Mouse (Mus musculus) heart, postnatal 0 days (tissue): ENCODE data around the gene Shroom1.

Experiments
- CTCF ChIP-seq: IDR thresholded peaks from 2 replicates; pipeline ENCODE4 v1.5.1; 2016; ENCODE audit warnings: antibody characterized with exemption, control low read depth, low read depth
- EP300 ChIP-seq: IDR thresholded peaks from 2 replicates; pipeline ENCODE4 v1.6.1; 2016; ENCODE audit warnings: antibody characterized with exemption, low read depth

DNA sequence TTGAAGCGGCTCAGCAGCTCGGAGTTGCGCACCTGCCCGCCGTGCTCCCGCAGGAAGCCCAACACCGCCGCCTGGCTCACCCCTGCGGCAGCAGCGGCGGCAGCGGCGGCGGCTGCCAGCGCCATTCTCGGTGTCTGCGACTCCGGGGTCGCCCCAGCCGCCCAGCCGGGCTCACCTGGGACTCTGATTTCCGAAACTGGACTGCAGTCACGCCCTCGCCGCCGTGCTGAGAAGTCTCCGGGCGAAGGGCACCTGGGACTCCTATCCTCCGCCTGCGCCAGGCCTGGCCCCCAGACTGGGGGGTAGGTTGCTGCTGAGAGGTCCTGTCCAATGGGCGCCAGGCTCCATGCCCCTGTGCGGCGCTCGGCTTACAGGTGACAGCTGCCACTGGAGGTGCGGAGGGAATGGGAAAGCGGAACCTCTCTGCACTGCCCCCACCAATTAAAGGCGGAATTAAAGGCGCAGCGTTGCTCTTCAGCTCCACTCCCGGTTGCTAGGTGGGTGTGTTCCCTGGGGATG lies 22.8 kb downstream of the Shroom1 start, which contains the start of the genes Gm9945 and Sowaha:
- TF ChIP-seq CTCF (no peak), EP300 (no peak)
